Mouse (Mus musculus) neural tube, embryonic 12.5 days (tissue): ENCODE measurements around the gene Mdc1. TPM values are rescaled to one million over a fixed set of nuclear protein-coding genes. Genes with fewer than 3 reads are reported as not detected.
A peak's percentile ranks its signal among the peaks of the same experiment; 100 is the strongest.

Experiments
- ATAC-seq: fragments of 200-750 bp; cut with Nextera tagmentation; 2 replicates; pipeline ENCODE4 v1.8.0; 2017; ENCODE audit warnings: low read depth, mild to moderate bottlenecking, moderate TSS enrichment, moderate library complexity; ENCODE audit not compliant: low FRiP score
- H3K27ac ChIP-seq: fragments of 300-500 bp; sonication (generic); 2 replicates; pipeline ENCODE4 v1.5.1; 2016
- H3K27me3 ChIP-seq: fragments of 300-500 bp; sonication (generic); replicated peaks from 2 replicates; pipeline ENCODE4 v1.6.1; 2016; ENCODE audit warnings: mild to moderate bottlenecking
- H3K36me3 ChIP-seq: fragments of 300-500 bp; sonication (generic); 2 replicates; pipeline ENCODE4 v1.6.1; 2016; ENCODE audit warnings: mild to moderate bottlenecking
- H3K4me1 ChIP-seq: fragments of 300-500 bp; sonication (generic); 2 replicates; pipeline ENCODE4 v1.6.1; 2016
- H3K4me2 ChIP-seq: fragments of 300-500 bp; sonication (generic); replicated peaks from 2 replicates; pipeline ENCODE4 v1.6.1; 2016; ENCODE audit warnings: mild to moderate bottlenecking
- H3K4me3 ChIP-seq: fragments of 300-500 bp; sonication (generic); 2 replicates; pipeline ENCODE4 v1.5.1; 2016
- H3K9ac ChIP-seq: fragments of 300-500 bp; sonication (generic); 2 replicates; pipeline ENCODE4 v1.6.1; 2016; ENCODE audit warnings: mild to moderate bottlenecking
- H3K9me3 ChIP-seq: fragments of 300-500 bp; sonication (generic); 2 replicates; pipeline ENCODE4 v1.6.1; 2016; ENCODE audit warnings: mild to moderate bottlenecking
- WGBS: fragments of 180-500 bp; shearing (Covaris S2); methylation state at CpG from one replicate; pipeline ENCODE4 v1.1.7; 2016; 5-methylcytosine and 5-hydroxymethylcytosine counted together
- microRNA-seq: library from miRNA; unstranded; fragments of <30 nt; microRNA quantifications from one replicate; pipeline ENCODE4, GENCODE M21; 2017
- polyA plus RNA-seq: library from polyadenylated mRNA; unstranded; fragments of >200 nt; fragmentation: Nextera tagmentation; extraction: Ambion mirVana; gene quantifications from 2 replicates; pipeline ENCODE4 v1.2.1, GENCODE M21; 2016

Gene Mdc1
- polyA plus RNA-seq, 1 experiment from 2014 or later: 14.7 TPM

- Histone ChIP-seq H3K36me3 (peaks cover 88% of the 10 kb centered on the region), H3K27ac (no peak overlapping the region), H3K4me3 (no peak overlapping the region), H3K27me3 (no peaks in the 10 kb centered on the region), H3K9ac (no peak overlapping the region), H3K9me3 (no peaks in the 10 kb centered on the region), H3K4me2 (no peak overlapping the region), H3K4me1 (peaks cover 7% of the 10 kb centered on the region)
- 92% methylated on average over 9 of the region's 9 CpGs for WGBS
- no peak for ATAC-seq
Observed at GRCm38 (mm10) chr17:35903343-35903991, 62.2 kb downstream of the Mdc1 start.

GRCm38 (mm10) chr17:35903992-35904355 lies 62.7 kb downstream of the Mdc1 start:
- Histone ChIP-seq H3K9ac (0 out of 2 replicates have a peak overlapping the region, but pooled peaks have one; percentile 33), H3K27ac (no peak overlapping the region), H3K9me3 (no peaks in the 10 kb centered on the region), H3K4me3 (no peak overlapping the region), H3K4me1 (peaks cover 12% of the 10 kb centered on the region), H3K36me3 (peaks cover 87% of the 10 kb centered on the region), H3K27me3 (no peaks in the 10 kb centered on the region), H3K4me2 (no peak overlapping the region)
- ATAC-seq: no peak
- WGBS: 93% methylated on average over 4 of the region's 4 CpGs

GRCm38 (mm10) chr17:35905587-35905986 lies 64.3 kb downstream of the Mdc1 start:
- Histone ChIP-seq H3K4me2 (no peak overlapping the region), H3K36me3 (peaks cover 71% of the 10 kb centered on the region), H3K4me1 (peaks cover 17% of the 10 kb centered on the region), H3K27ac (no peak overlapping the region), H3K9me3 (no peaks in the 10 kb centered on the region), H3K4me3 (no peak overlapping the region), H3K9ac (no peak overlapping the region), H3K27me3 (no peaks in the 10 kb centered on the region)
- WGBS: 95% methylated on average over 1 of the region's 1 CpGs
- no peak for ATAC-seq

- no peak for ATAC-seq
- Histone ChIP-seq H3K36me3 (peaks cover 55% of the 10 kb centered on the region), H3K9ac (no peak overlapping the region), H3K9me3 (no peaks in the 10 kb centered on the region), H3K27ac (no peak overlapping the region), H3K4me2 (peak overlapping the region; percentile 92), H3K4me1 (peaks cover 17% of the 10 kb centered on the region), H3K4me3 (no peak overlapping the region), H3K27me3 (no peaks in the 10 kb centered on the region)
- WGBS: 79% methylated on average over 2 of the region's 2 CpGs
Observed at GRCm38 (mm10) chr17:35907609-35908008, 66.3 kb downstream of the Mdc1 start.

Small RNA genes within 50 kb of the gene (microRNA-seq; reads per million reads assigned to microRNA genes)
- gene Gm28033: 1.3 reads per million

Other genes with a start within 250 kb of the Mdc1 start
- gene Sfta2, start 240.0 kb upstream of the Mdc1 start, polyA plus RNA-seq: not detected in 2 replicates
- gene Gm9573, start 214.9 kb upstream of the Mdc1 start, polyA plus RNA-seq: not detected in 2 replicates
- 0.10 TPM in 1 of 2 replicates, not detected in the other for gene Mucl3, start 197.8 kb upstream of the Mdc1 start, polyA plus RNA-seq
- gene Vars2, start 173.9 kb upstream of the Mdc1 start, polyA plus RNA-seq: 14.9 and 15.2 TPM in 2 replicates
- 35.8 and 36.9 TPM in 2 replicates for gene Gtf2h4, start 167.8 kb upstream of the Mdc1 start, polyA plus RNA-seq
- gene Ddr1, start 136.9 kb upstream of the Mdc1 start, polyA plus RNA-seq: 170 and 172 TPM in 2 replicates
- 5.2 and 7.9 TPM in 2 replicates for gene Ier3, start 19.8 kb upstream of the Mdc1 start, polyA plus RNA-seq
- 60.5 and 60.6 TPM in 2 replicates for gene Flot1, start 18.3 kb upstream of the Mdc1 start, polyA plus RNA-seq
- 1,533 and 1,543 TPM in 2 replicates for gene Tubb5, start 3.2 kb upstream of the Mdc1 start, polyA plus RNA-seq
- 40.5 and 41.3 TPM in 2 replicates for gene Nrm, start 19.8 kb downstream of the Mdc1 start, polyA plus RNA-seq
- gene Ppp1r18, start 24.1 kb downstream of the Mdc1 start, polyA plus RNA-seq: 34.6 and 35.1 TPM in 2 replicates
- gene Dhx16, start 38.3 kb downstream of the Mdc1 start, polyA plus RNA-seq: 43.3 and 45.9 TPM in 2 replicates
- gene 2310061I04Rik, start 55.9 kb downstream of the Mdc1 start, polyA plus RNA-seq: 26.8 and 30.3 TPM in 2 replicates
- 299 and 304 TPM in 2 replicates for gene Atat1, start 68.6 kb downstream of the Mdc1 start, polyA plus RNA-seq
- 55.3 and 56.1 TPM in 2 replicates for gene Mrps18b, start 74.9 kb downstream of the Mdc1 start, polyA plus RNA-seq
- 60.2 and 61.6 TPM in 2 replicates for gene Ppp1r10, start 74.9 kb downstream of the Mdc1 start, polyA plus RNA-seq
- 105 and 112 TPM in 2 replicates for gene Abcf1, start 128.2 kb downstream of the Mdc1 start, polyA plus RNA-seq
- 53.3 and 53.5 TPM in 2 replicates for gene Gnl1, start 138.3 kb downstream of the Mdc1 start, polyA plus RNA-seq
- gene Prr3, start 138.7 kb downstream of the Mdc1 start, polyA plus RNA-seq: 50.9 and 56.1 TPM in 2 replicates
- gene H2-T24, start 179.0 kb downstream of the Mdc1 start, polyA plus RNA-seq: 4.5 and 5.2 TPM in 2 replicates
- 3.6 and 4.0 TPM in 2 replicates for gene H2-T23, start 191.3 kb downstream of the Mdc1 start, polyA plus RNA-seq
- gene H2-T22, start 201.2 kb downstream of the Mdc1 start, polyA plus RNA-seq: 7.4 and 7.7 TPM in 2 replicates
- gene Gm6034, start 201.4 kb downstream of the Mdc1 start, polyA plus RNA-seq: not detected in 2 replicates
- gene Gm11127, start 216.9 kb downstream of the Mdc1 start, polyA plus RNA-seq: not detected in 2 replicates